26 mouse cellular contexts compared by ENCODE assay signal in the genomic region with DNA sequence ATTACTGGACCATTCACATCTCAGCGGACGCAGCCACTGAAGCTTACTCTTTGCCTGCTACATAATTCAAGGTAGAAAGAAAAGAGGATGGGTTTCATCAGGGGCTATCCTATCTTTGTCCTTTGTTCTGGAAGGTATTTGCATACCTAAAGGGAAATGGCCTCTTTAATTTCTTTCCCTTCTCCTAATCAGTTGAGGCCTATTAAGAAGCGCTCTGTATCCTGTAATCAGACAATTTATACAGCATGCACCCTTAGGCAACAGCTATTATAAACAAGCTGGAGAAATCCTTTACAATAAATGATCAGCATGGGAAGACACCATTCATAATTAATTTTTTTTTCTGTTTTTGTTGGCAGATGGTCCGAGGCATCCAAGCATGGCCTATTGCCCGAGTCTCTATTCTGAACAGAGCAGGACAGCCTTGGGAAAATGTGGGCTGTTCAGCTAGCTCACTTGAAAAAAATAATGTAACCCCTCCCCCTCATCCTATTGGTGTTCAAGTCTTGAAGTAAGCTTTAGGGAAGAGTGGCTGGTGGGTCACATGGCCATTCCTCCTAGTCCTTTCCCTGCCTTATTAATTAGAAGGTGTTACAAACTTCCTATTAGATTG.
DNase-seq lines count a peak whose midpoint lies in the region; ATAC-seq and TF ChIP-seq lines count a peak whose summit lies in the region.
"Had no signal": no experiment of that assay in that cellular context is flagged by ENCODE, and none has a peak within 500 bp of the region (broad histone marks: within the 10 kb centered on the region; RNA-seq: fewer than 3 reads in every experiment).

No protein-coding gene starts in this region.

- H3K27ac ChIP-seq in forebrain, embryonic 12.5 days, result no peak overlapping the region; the same call in 1 of the 2 replicates
- H3K27ac ChIP-seq in forebrain, embryonic 15.5 days (replicated peaks), result no peak overlapping the region
- H3K27ac ChIP-seq in midbrain, embryonic 11.5 days (ENCODE audit: low read depth, low read length), result no peak overlapping the region
- H3K27ac ChIP-seq in midbrain, embryonic 16.5 days (ENCODE audit: low read length), result no peak overlapping the region
- no peak overlapping the region for H3K27ac ChIP-seq in hindbrain, postnatal 0 days
- no peak overlapping the region for H3K27ac ChIP-seq in thymus, adult 2 months (ENCODE audit: control insufficient read depth, insufficient read depth, low read length)
- H3K27ac ChIP-seq: embryonic facial prominence, embryonic 10.5 days; hindbrain, embryonic 15.5 days; kidney, embryonic 15.5 days; left cerebral cortex, adult 2 months; liver, embryonic 14.5 days; midbrain, embryonic 12.5 days; stomach, embryonic 15.5 days had no signal

- peak; percentile 55; the same call in 1 of the 2 replicates for ATAC-seq in forebrain, embryonic 12.5 days (ENCODE audit: low FRiP score)
- no peak for ATAC-seq in forebrain, embryonic 15.5 days (replicated peaks)
- no peak for ATAC-seq in midbrain, embryonic 11.5 days (ENCODE audit: low FRiP score)
- ATAC-seq in midbrain, embryonic 16.5 days, result no peak
- ATAC-seq in hindbrain, postnatal 0 days, result no peak
- ATAC-seq: CD4-positive, CD25-positive, alpha-beta regulatory T cell, adult 4 months; intestine, postnatal 0 days had no signal

- no peak for TF ChIP-seq CTCF in brain, embryonic 14.5 days (IDR thresholded peaks at IDR 0.05; ENCODE audit: borderline replicate concordance, extremely low read depth, insufficient read depth, insufficient read length)
- no peak for TF ChIP-seq CTCF in hindbrain, postnatal 0 days (IDR thresholded peaks at IDR 0.05; ENCODE audit: low read depth)
- TF ChIP-seq CTCF in thymus, adult 2 months (IDR thresholded peaks at IDR 0.05; ENCODE audit: borderline replicate concordance, control insufficient read depth, extremely low read depth, insufficient read depth, low read length, poor library complexity), result no peak

- H3K4me2 ChIP-seq in forebrain, embryonic 12.5 days, result no peak overlapping the region
- H3K4me2 ChIP-seq in forebrain, embryonic 15.5 days (replicated peaks), result no peak overlapping the region
- no peak overlapping the region for H3K4me2 ChIP-seq in midbrain, embryonic 11.5 days
- H3K4me2 ChIP-seq in midbrain, embryonic 16.5 days (ENCODE audit: low read length), result no peak overlapping the region
- no peak overlapping the region for H3K4me2 ChIP-seq in hindbrain, postnatal 0 days (ENCODE audit: low read depth, low read length)
- H3K4me2 ChIP-seq: heart, embryonic 12.5 days; hindbrain, embryonic 15.5 days; kidney, embryonic 15.5 days; midbrain, embryonic 12.5 days; stomach, embryonic 15.5 days had no signal

- no peak overlapping the region for H3K9ac ChIP-seq in forebrain, embryonic 12.5 days
- no peak overlapping the region for H3K9ac ChIP-seq in forebrain, embryonic 15.5 days (replicated peaks)
- H3K9ac ChIP-seq in midbrain, embryonic 11.5 days (ENCODE audit: low read length), result no peak overlapping the region
- no peak overlapping the region for H3K9ac ChIP-seq in midbrain, embryonic 16.5 days (ENCODE audit: low read depth, low read length)
- no peak overlapping the region for H3K9ac ChIP-seq in hindbrain, postnatal 0 days (replicated peaks; ENCODE audit: low read length)
- H3K9ac ChIP-seq: heart, embryonic 12.5 days; hindbrain, embryonic 15.5 days; kidney, embryonic 15.5 days; liver, embryonic 14.5 days; midbrain, embryonic 12.5 days; stomach, embryonic 15.5 days had no signal

- no peak for TF ChIP-seq POLR2A in brain, embryonic 14.5 days (IDR thresholded peaks at IDR 0.05; ENCODE audit: borderline replicate concordance, extremely low read depth, insufficient read depth, insufficient read length, poor library complexity, severe bottlenecking)
- no peak for TF ChIP-seq POLR2A in thymus, adult 2 months (IDR thresholded peaks at IDR 0.05; ENCODE audit: control insufficient read depth, extremely low read depth, insufficient read depth, low read length, poor library complexity)

- no peaks in the 10 kb centered on the region for H3K36me3 ChIP-seq in forebrain, embryonic 12.5 days (replicated peaks)
- no peaks in the 10 kb centered on the region for H3K36me3 ChIP-seq in forebrain, embryonic 15.5 days
- no peaks in the 10 kb centered on the region for H3K36me3 ChIP-seq in midbrain, embryonic 11.5 days (ENCODE audit: control insufficient read depth, insufficient read depth, low read length)
- H3K36me3 ChIP-seq in midbrain, embryonic 16.5 days (ENCODE audit: control insufficient read depth, insufficient read depth, low read length), result no peaks in the 10 kb centered on the region
- H3K36me3 ChIP-seq in hindbrain, postnatal 0 days (ENCODE audit: insufficient read depth, low read length), result no peaks in the 10 kb centered on the region
- H3K36me3 ChIP-seq in thymus, adult 2 months (ENCODE audit: control insufficient read depth, insufficient read depth, low read length), result no peaks in the 10 kb centered on the region
- H3K36me3 ChIP-seq: embryonic facial prominence, embryonic 10.5 days; heart, embryonic 12.5 days; hindbrain, embryonic 15.5 days; kidney, embryonic 15.5 days; midbrain, embryonic 12.5 days; stomach, embryonic 15.5 days had no signal

- no peak overlapping the region for H3K4me3 ChIP-seq in forebrain, embryonic 12.5 days (replicated peaks)
- no peak overlapping the region for H3K4me3 ChIP-seq in forebrain, embryonic 15.5 days
- no peak overlapping the region for H3K4me3 ChIP-seq in midbrain, embryonic 11.5 days (ENCODE audit: low read depth, low read length)
- H3K4me3 ChIP-seq in midbrain, embryonic 16.5 days (ENCODE audit: low read depth, low read length), result no peak overlapping the region
- no peak overlapping the region for H3K4me3 ChIP-seq in hindbrain, postnatal 0 days (ENCODE audit: low read length)
- H3K4me3 ChIP-seq in thymus, adult 2 months (ENCODE audit: control insufficient read depth, insufficient read depth, low read length), result no peak overlapping the region
- H3K4me3 ChIP-seq: embryonic facial prominence, embryonic 10.5 days; heart, embryonic 12.5 days; hindbrain, embryonic 15.5 days; kidney, embryonic 15.5 days; left cerebral cortex, adult 2 months; midbrain, embryonic 12.5 days; stomach, embryonic 15.5 days had no signal

- no peaks in the 10 kb centered on the region for H3K9me3 ChIP-seq in forebrain, embryonic 12.5 days
- H3K9me3 ChIP-seq in forebrain, embryonic 15.5 days, result no peaks in the 10 kb centered on the region
- H3K9me3 ChIP-seq in midbrain, embryonic 11.5 days (ENCODE audit: control insufficient read depth, low read length), result no peaks in the 10 kb centered on the region
- H3K9me3 ChIP-seq in midbrain, embryonic 16.5 days (replicated peaks; ENCODE audit: control insufficient read depth, low read length, poor library complexity, severe bottlenecking), result no peaks in the 10 kb centered on the region
- no peaks in the 10 kb centered on the region for H3K9me3 ChIP-seq in hindbrain, postnatal 0 days (ENCODE audit: low read length)
- H3K9me3 ChIP-seq: embryonic facial prominence, embryonic 10.5 days; heart, embryonic 12.5 days; hindbrain, embryonic 15.5 days; kidney, embryonic 15.5 days; midbrain, embryonic 12.5 days; stomach, embryonic 15.5 days had no signal

- peak; percentile 33 for DNase-seq in midbrain, embryonic 11.5 days (ENCODE audit: low spot score, missing footprints)
- DNase-seq in brain, embryonic 14.5 days (ENCODE audit: low read depth), result peak; percentile 70
- peak; percentile 26 for DNase-seq in hindbrain, postnatal 0 days (ENCODE audit: low spot score)
- no peak for DNase-seq in layer of hippocampus, postnatal 36 days
- no peak for DNase-seq in thymus, adult 2 months
- DNase-seq: adrenal gland, postnatal 25 days; cerebellum, adult 9-11 months; gastrocnemius, postnatal 25 days; heart, adult 18-20 months; heart, postnatal 10 days; layer of hippocampus, adult 9-11 months; right cerebral cortex, adult 18-20 months; thymus, postnatal 4 days had no signal

- no peaks in the 10 kb centered on the region for H3K27me3 ChIP-seq in forebrain, embryonic 12.5 days
- H3K27me3 ChIP-seq in forebrain, embryonic 15.5 days, result no peaks in the 10 kb centered on the region
- H3K27me3 ChIP-seq in midbrain, embryonic 11.5 days (ENCODE audit: control insufficient read depth, insufficient read depth, low read length), result no peaks in the 10 kb centered on the region
- H3K27me3 ChIP-seq in midbrain, embryonic 16.5 days (ENCODE audit: control insufficient read depth, insufficient read depth, low read depth, low read length), result no peaks in the 10 kb centered on the region
- H3K27me3 ChIP-seq in hindbrain, postnatal 0 days (ENCODE audit: insufficient read depth, low read length), result no peaks in the 10 kb centered on the region
- H3K27me3 ChIP-seq in thymus, adult 2 months (ENCODE audit: control insufficient read depth, insufficient read depth, low read length), result no peaks in the 10 kb centered on the region
- H3K27me3 ChIP-seq: hindbrain, embryonic 15.5 days; kidney, embryonic 15.5 days; midbrain, embryonic 12.5 days; stomach, embryonic 15.5 days had no signal

- peaks cover 13% of the 10 kb centered on the region; the same call in 1 of the 2 replicates for H3K4me1 ChIP-seq in forebrain, embryonic 12.5 days
- no peaks in the 10 kb centered on the region for H3K4me1 ChIP-seq in forebrain, embryonic 15.5 days
- no peaks in the 10 kb centered on the region for H3K4me1 ChIP-seq in midbrain, embryonic 11.5 days (ENCODE audit: control insufficient read depth, insufficient read depth, low read length)
- H3K4me1 ChIP-seq in midbrain, embryonic 16.5 days (ENCODE audit: control insufficient read depth, insufficient read depth, low read length), result no peaks in the 10 kb centered on the region
- 0 out of 2 replicates have a peak, but pooled peaks cover 4% of the 10 kb centered on the region for H3K4me1 ChIP-seq in hindbrain, postnatal 0 days (ENCODE audit: insufficient read depth, low read length)
- H3K4me1 ChIP-seq in thymus, adult 2 months (replicated peaks; ENCODE audit: control insufficient read depth, insufficient read depth, low read length), result no peaks in the 10 kb centered on the region
- H3K4me1 ChIP-seq: embryonic facial prominence, embryonic 10.5 days; heart, embryonic 12.5 days; hindbrain, embryonic 15.5 days; kidney, embryonic 15.5 days; midbrain, embryonic 12.5 days; stomach, embryonic 15.5 days had no signal

- WGBS in forebrain, embryonic 12.5 days, result 57% methylated on average over 5 of the region's 5 CpGs
- 34% methylated on average over 5 of the region's 5 CpGs for WGBS in forebrain, embryonic 15.5 days
- WGBS in midbrain, embryonic 11.5 days, result 78% methylated on average over 5 of the region's 5 CpGs
- WGBS in midbrain, embryonic 16.5 days, result 51% methylated on average over 5 of the region's 5 CpGs
- 45% methylated on average over 5 of the region's 5 CpGs for WGBS in hindbrain, postnatal 0 days
- WGBS in thymus, adult 2 months, result 95% methylated on average over 5 of the region's 5 CpGs

Comparison
In these comparisons a context has a peak if more than half of its experiments do, and no peak if none do; other contexts are left out.
1. DNase-seq: peak in midbrain, embryonic 11.5 days (single experiment), brain, embryonic 14.5 days (single experiment) and hindbrain, postnatal 0 days (single experiment); none in layer of hippocampus, postnatal 36 days (0 of 2) and thymus, adult 2 months (single experiment).